Mouse (Mus musculus): ENCODE results near the gene Asphd1.

DNA sequence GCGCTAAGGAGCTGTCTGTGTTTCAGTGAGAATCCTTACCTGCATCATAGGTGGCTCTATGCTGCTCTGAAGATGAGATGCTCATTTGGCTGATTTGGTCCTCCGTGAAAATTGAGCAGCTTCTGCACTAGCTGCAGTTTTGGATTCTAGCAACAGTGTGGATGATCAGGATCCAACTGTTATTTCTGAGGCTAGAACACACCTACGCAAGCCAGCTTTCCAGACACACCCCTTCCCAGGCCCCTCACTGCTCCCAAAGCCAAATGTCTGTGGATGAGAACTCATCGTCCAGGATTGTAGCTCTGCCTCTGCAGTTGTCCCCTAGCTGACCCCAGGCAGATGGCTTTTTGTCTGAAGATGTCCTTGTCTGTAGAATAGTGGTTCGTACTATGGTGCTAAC, 11.7 kb upstream of the Asphd1 start:
- TF ChIP-seq CTCF (IDR thresholded peaks at IDR 0.05; ENCODE audit: low read depth) (no peak), EP300 (IDR thresholded peaks at IDR 0.05; ENCODE audit: low read depth) (no peak)

All from liver, embryonic 14.5 days (tissue).